Mouse (Mus musculus): Measurements from ENCODE around the gene H2afx.

GRCm38 (mm10) chr9:44351396-44351795, 16.9 kb downstream of the H2afx start:
- TF ChIP-seq CTCF (IDR thresholded peaks at IDR 0.05; ENCODE audit: insufficient read depth, low read depth, low read length), result no peak
- no peak for TF ChIP-seq POLR2A (IDR thresholded peaks at IDR 0.05; ENCODE audit: insufficient read depth, low read depth, low read length)

Data from olfactory bulb, adult 2 months (tissue).